Mouse (Mus musculus): ENCODE measurements at regions not wholly inside any gene's neighbourhood (a gene's known extent, or its start where the extent isn't known, plus 50 kb on each side); places are given as distances from the start of the nearest gene placed in this dataset.

DNA sequence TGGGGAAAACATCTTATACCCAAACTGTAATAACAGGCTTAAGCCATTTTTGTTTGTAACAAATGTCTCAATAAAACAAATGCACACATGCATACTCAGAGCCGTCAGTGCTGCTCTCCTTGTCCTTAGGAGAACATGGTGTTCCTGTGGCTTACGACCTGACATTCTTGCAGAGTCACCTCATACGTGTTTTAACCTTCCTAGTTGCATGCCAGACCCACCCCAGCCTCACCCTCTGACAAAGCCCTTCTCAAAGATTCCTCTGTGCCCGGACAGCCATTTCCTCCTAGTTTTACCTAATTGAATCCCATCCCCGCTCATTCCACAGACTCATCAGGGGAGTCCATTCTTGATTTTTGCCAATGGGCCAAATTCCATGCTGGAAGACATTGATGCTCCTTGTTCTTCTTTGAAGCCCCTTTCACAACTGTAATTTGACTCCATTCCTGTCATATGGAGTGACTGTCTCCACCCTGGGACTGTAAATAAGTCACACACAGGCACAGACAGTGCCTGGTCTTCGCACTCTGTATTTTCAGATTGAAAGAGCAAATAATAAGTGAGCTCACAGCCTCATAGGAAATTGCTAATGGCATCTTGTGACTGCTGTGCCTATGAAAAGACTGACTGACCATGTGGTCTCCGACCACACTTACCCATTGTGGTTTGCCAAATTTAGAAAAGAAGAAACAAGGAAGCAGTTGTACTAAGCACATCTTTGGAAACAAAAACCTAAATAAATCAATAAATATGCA is 206.6 kb upstream of the Gmds start:
- in situ Hi-C loops (cut with MboI, MseI) = no loop called here

DNA sequence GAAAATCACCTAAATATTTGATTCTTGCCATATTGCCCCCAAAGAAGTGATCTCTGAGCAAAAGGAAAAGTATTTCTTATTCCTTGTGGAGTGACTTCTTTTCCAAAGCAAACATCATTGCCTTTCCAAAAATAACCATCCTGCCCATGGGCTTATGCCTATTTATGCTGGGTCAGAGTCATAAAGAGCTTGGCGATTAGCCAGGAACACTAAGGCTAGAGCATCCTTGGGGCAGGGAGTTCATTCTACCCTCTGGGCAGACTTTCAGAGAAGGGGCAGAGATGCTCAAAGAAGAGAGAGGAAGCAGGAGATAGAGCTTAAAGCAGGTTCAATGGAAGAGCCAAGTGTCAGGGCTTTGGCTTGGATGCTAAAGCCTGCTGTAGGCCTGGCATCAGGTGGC is 203.1 kb upstream of the Gmds start:
- in situ Hi-C loops (cut with MboI, MseI) = no loop called here

DNA sequence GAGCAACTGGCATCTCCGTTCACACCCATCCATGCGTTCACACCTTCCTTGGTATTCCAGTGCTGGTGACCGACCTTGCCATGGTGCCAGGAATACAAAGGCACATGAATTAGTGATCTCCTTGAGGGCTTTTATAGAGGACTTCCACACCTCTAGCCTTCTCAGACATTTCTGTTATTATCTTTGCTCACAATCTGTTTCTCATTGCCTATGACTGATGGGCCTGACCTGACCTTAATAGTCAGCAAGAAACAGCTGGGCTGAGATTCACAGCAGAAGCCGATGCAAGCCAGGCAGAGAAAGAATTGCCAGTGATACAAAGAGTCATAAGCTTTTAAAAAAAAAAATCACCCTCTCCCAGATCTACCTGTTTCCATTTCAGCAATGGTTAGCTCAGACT is 197.7 kb upstream of the Gmds start:
- in situ Hi-C loops (cut with MboI, MseI) = no loop called here

DNA sequence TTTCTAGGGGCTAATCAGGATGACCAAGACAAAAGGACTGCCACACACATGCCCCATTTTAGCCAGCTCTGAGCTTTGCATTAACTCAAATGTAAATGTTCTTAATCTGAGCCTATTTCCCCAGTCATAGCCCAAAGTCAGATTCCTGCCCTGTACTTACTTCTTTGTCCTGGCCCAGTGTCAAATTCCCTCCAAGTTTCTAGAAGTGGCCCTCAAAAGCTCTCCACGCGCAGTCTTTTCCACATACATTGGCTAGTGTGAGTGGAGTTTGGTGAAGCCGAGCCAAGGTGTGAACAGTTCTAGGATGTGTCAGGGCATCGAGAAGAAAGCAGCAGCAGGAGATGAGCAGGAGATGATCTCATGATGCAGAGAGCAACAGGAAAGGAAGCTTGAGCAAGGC is 197.1 kb upstream of the Gmds start:
- in situ Hi-C loops (cut with MboI, MseI) = no loop called here

DNA sequence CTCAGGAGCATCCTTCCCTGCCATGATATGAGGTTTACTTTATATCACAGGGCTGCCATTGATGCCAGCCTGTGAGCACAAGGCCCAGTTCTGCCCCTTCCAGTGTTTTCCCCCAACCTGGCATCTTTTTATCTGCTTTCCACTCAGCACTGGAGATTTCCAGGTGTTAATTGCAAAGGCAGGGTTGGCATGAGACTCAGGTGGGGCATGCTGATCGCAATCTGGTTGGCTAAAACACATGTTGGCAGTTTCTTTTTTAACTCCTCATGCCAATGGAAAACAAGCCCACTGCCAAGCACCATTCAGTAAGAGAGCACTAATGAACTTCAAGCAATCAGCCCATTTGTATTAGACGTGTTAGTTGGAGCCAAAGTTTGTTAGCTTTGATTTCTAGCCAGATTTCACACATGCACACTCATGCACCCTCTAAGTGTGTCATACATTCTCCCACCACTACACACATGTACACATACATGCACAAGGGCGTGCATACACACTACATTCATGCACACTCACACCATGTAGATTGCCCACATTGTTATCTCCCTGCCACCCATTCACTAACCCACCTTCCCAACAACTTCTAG is 192.5 kb upstream of the Gmds start:
- in situ Hi-C loops (cut with MboI, MseI) = no loop called here

DNA sequence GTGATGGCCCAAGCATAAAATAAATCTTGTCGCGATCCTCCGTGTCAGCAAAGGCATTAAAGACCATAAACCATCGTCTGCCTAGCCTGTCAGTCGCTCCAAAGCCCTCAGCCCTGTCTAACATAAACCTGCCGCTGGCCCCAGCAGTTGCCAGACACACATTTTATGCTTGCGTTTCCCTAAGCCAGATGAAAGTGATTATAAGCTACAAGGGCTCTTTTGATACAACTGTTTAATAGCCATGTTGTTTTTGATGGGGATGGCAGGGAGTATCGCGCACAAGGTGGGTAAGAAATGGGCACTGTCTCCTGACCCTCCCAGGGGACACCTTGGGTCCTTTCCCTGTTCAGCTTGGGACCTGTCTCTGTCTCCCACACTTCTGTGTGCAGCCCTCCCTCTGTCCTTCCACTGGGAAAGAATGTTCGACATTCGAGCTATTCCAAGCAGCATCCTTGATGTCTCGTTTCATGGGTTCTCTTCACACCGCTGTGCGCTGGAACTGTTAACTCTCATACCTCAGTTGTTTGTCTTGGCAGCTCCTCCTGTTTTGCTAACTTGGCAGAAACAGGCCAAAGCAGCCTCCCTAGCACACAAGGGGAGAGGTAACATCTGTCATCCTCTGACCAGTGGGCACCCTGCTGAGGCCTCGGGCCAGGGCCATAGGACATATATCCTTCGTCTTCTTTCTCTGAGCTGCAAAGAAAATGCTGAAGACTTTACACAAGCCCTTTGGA is 180.2 kb upstream of the Gmds start:
- in situ Hi-C loops (cut with MboI, MseI) = no loop called here

DNA sequence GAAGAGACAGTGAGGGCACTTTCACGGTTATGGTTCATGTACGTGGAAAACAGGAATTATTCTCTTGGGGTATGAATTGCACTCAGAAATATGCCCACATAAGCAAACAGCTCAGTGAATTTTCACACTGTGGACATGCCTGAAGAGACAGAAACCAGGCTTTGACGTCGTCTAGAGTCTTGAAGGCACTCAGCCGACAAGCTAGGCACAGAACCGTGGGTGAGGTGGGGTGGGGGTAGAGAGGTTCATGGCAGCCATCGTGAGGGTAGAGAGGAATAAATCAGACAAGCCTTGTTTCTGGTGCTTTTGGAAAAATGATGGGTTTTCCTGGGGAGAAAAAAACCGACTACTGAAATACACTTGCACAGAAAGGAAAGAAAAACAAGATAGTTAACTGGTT is 179.0 kb upstream of the Gmds start:
- in situ Hi-C loops (cut with MboI, MseI) = no loop called here

DNA sequence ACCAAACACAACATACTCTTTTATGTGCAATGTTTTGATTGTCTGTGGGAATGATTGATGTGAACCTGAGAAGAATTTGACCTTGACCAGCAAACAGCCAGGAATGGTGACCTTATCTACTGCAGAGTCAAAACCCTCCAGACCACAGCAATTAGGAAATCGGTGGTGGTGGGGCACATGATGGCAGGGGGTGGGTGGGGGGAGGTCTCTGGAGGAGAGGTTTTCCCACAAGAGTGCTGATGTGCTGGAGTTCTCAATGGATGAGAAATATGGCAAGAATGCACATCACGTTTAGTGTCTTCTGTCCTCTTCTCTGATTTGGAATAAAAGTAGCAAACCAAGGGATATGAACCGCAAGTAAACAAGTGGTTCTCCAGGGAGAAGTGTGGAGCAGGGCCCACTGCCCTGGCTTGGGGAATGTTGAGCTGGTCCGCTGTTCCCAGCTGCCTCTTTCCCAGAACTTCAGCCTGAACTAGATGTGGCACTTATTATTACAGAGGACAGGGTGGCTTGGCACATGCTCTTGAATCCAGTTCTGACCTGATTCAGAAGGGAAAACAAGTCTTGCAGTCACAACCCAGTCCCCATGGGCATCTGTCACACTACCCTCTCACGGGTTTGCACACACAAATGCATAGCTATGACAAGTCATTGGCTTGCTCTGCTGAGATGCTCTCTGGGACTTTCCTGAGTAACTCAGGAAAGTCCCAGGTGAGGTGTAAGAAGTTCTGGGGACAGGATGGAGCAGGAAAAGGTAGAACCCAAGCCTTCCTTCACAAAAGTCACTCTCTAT is 170.9 kb upstream of the Gmds start:
- in situ Hi-C loops (cut with MboI, MseI) = no loop called here

DNA sequence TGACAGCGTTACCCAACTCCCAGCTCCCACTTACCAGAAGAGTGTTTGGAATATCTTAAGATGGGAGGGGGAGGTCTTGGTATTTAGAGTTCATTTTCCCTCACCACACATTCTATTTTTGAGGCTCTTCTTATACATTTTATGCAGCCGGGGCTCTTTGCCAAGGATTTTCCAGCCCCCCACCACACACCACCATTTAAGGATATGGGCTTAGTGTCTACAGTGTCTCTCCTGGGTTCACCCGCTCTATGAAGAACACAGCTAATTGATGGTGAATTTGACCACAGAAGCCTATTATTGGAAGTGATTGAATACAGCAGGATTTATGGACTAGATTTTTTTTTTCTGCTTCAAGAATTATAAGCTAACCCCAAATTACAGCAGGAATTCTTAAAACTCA is 169.9 kb upstream of the Gmds start:
- in situ Hi-C loops (cut with MboI, MseI) = no loop called here

DNA sequence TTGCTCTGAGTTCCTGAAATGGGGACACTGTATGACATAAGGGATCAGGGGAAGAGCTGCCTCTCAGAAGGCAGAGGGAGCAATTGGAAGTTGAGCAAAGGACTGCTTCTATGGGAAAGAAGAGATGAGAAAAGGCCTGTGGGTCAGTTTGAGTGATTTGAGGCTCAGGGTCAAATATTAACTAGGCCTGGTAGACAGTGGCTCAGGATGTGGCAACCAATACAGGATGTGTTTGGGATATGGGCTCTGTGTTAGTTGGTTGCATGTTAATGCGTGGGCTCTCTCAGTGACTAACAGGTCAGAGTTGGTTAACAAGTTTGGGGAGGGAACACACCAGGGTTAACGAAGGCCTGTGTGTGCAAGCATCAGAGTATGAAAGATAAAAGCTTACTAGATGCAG is 169.3 kb upstream of the Gmds start:
- in situ Hi-C loops (cut with MboI, MseI) = no loop called here

DNA sequence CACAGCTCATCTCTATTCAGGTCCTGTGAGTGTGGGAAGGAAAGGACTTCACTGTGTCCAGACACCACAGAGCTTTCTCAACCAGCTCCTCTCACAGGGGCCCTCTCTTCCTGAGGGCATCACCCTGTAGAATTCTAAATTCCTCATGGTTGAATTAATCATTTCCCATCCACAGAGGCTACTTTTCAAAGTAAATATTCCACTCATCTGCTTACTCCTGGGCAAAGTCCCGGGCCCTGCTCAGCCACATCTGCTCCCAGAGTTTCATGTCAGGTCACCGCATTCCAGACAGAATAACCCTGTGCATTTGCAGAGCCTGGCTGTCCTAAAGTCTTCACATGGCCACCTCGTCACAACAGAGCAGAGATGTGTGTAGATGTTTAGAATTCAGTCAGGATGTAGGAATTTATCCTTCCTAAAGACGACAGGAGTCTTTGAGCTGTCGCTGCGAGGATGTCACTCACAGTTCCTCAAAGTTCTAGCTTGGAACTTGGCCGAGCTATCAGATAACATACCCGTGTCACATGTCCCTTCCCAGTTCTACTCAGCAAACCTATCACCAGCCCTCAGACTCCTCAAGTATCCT is 159.8 kb upstream of the Gmds start:
- in situ Hi-C loops (cut with MboI, MseI) = no loop called here

DNA sequence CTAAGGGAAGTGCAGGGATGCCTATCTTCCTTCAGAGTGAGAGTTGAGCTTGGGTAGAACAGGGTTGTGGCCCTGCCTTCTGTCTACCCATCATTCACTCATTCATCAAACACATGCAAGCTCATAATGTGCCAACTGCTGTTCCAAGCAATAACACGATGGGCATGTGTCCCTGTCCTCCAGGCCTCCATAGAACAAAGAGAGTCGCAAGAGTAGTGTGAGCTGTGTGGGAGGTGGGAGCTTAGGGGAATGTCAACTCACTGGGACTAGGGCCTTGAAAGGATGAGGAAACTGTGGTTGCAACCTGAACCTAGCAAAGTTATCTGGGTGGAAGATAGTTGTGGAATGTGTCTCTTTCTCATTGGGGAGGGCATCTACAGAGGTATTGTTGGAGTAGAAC is 157.7 kb upstream of the Gmds start:
- in situ Hi-C loops (cut with MboI, MseI) = no loop called here

DNA sequence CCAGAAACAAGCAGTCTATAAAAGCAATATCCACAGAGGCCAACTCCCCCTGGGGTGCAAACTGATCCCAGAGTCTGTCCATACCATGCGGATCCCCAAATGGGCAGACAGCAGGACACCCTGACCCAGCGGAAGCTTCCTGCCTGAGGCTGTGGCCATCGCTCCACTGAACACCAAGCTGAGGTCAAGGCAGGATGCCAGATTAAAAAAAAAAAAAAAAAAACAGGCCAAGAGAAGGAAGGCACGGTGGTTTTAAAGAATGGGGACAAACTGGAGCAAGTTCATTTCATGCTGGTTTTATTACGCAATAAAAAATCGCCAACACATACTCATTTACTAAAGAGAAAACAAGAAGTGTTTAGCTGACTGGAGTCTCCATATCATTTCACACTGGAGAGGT is 156.5 kb upstream of the Gmds start:
- in situ Hi-C loops (cut with MboI, MseI) = no loop called here

DNA sequence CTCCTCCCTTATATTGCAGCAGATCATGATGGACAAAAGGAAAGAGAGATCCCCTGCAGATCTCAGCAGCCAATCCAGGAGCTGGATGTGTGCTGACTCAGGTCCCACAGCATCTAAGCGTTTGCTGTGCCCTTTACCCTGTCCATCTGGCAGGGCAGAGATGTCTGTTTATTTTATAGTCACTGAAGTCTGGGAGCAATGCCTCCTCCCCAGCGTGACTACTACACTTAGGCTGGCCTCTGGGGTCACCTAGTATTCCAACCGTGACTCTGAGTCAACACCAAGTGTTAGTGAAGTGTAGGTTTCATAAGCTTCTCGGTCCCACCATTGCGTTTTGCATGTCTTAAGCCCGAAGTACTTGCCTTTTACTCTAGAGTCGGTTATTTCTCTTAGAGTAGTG is 155.3 kb upstream of the Gmds start:
- in situ Hi-C loops (cut with MboI, MseI) = no loop called here

DNA sequence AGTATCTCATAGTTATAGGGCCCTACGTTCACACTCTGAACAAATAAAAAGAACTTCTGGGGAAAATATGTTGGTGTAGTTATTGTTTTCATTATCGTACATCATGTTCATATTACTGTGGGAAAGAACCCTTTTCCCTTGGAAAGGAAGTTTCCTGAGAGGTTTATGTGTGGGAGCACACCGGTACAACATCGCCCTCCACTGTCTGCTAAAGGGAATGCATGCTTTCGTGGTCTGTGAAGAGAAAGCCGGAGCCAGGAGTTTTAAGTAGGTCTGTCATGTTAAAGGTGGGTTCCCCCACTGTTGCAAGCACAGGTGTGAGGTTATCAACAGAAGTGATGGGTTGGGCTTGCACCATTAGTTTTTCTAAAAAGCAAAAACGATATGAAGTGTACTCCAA is 154.8 kb upstream of the Gmds start:
- in situ Hi-C loops (cut with MboI, MseI) = no loop called here

DNA sequence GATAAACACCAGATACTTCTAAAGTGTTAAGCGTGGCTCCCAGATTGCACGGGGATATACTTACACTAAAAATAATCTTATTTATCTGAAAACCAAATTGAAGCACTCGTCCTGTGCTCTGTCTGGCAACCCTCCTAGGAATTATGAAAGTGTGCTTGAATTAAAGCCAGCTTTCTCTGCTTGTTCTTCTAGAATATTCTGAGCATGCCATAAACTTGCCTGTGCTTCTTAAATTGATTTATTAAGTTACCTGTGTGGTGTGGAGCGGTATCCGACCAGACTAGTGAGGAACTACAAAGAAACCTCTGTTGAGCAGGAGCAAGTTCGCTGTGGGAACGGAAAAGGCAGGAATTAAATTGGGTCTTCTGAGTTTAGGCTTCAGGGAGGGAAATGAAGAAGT is 154.0 kb upstream of the Gmds start:
- in situ Hi-C loops (cut with MboI, MseI) = no loop called here

DNA sequence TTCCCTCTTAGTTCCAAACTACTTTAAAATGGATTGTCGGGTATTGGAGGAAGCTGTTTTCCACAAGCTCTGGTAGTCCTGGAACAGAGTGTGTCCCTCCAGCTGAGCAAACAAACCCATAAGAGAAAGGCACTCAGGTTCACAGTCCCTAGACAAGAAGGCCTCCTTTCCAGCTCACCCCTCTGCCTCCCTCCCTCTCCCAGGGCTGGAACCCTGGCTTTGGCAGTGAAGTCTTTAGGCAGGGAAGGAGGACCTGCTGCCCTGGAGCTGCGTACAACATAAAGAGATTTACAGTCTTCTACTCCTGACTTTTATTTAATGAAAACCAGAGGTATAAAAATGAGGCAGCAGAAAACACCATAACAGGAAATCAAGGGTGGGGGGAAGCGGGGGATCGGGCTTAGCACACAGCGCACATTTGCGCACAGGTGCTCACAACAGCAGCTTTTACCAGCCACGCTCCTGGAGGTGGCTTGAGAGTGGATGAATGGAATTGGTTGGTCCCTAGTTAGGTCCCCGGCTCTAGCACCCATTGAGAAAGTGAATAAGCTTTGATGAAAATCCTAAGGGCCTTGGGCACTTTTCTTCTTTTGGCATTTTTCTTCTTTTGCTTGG is 143.0 kb upstream of the Gmds start:
- in situ Hi-C loops (cut with MboI, MseI) = no loop called here

DNA sequence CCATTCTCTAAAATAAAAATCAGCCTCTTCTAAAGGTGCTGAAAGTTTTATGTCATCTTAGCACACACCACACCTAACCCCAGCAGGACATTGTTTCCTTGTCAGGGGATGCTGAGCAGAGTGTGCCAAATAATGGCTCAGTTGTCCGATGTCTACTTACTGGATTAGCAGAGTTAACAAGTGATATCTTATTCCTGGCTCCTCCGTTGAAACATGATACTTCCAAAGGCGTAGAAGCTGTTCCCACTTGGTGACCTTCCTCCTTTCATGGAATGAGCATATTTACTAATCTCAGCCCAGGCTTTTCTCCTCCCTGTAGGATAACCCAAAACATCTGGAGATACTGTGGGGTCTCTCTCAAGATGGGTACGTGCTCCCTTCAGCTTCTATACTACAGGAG is 141.5 kb upstream of the Gmds start:
- in situ Hi-C loops (cut with MboI, MseI) = no loop called here

DNA sequence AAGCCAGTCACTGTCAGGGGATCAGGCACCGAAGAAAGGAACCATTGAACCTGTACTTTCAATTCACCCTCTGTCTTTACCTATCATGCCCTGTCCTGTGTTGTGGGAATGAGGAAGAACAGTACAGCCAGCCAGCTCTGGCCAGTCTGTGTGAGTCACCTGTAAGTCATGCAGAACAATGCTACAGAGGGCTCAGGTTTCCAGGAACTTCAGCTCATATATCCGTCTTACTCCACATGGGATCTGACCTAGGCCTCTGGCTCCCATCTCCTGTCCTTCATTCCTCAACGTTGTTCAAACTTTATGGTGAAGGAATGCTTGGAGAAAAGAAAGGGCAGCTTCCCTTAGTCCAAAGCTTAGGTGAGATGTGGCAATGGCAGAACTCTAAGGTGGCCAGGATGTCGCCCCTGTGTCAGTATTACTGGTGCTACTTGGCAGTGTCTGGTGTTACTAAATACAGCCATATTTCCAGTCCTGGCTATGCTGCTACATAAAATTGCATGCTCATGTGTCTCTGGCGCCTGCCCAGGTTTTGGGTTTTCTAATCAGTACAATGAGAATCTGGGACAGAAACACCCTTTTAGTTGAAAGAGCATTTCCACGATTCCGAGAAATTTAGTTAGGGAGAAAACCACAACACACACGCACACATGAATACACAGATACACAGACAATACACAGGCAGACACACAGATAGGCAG is 140.7 kb upstream of the Gmds start:
- in situ Hi-C loops (cut with MboI, MseI) = no loop called here

DNA sequence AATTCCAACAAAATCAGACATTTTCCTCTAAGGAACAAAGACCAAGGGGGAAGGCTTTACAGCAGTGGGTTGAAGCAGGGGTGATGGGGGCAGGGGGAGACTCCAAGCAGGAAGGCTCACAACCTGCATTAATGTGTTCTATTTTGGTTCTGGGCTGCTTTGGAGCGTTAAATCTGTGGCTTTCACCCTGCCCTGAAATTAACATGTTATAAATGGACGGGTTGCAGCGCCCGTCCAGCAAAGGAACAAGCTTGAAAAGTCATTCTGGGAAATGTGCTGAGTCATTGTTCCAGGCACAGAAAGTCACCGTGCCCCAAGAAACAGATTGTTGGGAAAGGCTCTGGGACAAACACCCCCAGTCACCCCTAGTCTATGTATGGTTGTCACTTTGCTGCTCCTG is 127.2 kb upstream of the Gmds start:
- in situ Hi-C loops (cut with MboI, MseI) = no loop called here
